Mouse (Mus musculus) testis, postnatal 14 days (tissue): ENCODE measurements around the gene Pde3a.
A peak's percentile ranks its signal among the peaks of the same experiment; 100 is the strongest.

Experiments
- DNase-seq: peaks from one replicate; pipeline ENCODE4 v3.0.0; 2021; ENCODE audit warnings: low spot score

Pde3a gene

DNA sequence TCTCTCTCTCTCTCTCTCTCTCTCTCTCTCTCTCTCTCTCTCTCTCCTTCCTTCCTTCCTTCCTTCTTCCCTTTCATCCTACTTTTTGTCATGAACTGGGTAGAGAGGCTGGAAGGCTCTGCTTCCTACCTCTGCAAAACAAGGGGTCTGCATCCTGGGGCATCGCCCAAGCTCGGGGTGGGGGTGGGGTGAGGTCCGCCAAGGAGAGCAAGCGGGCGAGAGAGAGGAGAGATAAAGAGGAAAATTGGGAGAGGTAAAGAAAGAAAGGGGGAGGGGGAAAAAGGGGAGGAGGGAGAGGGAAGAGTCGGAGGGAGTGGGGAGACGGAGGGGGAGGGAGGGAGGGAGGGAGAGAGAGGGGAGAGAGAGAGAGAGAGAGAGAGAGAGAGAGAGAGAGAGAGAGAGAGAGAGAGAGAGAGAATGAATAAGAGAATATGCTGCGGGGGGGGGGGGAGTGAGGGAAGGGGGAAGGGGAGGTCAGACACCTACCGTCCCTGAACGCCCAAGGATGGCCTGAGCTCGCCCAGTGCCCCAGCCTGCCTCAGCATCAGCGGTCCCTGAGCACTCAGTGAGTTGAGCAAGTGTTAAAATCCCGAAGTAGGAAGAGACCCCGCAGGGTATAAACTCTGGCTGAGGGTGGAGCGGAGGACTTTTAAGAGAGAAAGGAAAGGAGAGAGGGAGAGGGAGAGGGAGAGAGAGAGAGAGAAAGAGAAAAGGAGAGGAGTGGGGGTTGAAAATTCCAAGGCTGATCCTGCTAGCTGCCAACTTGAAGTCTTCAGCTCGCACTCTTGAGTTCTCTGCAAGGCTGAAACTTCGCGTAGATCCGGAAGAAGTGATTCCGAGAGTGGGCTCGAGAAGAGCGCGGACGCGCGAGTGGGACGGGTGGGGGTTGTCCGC, at the start of gene Pde3a:
Pde3a (plus strand) TSS at position 579 of the 894 bp plus-strand sequence.
- no peak for DNase-seq

DNA sequence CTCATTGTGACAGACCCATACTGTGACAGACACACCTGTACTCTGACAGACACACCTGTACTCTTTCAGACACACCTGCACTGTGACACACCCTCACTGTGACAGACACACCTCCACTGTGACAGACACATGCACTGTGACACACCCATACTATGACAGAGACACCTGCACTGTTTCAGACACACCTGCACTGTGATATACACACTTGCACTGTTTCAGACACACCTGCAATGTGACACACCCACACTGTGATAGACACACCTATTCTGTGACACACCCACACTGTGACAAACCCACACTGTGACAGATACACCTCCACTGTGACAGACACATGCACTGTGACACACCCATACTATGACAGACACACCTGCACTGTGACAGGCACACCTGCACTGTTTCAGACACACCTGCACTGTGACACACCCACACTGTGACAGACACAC, 48.9 kb upstream of the Pde3a start:
- DNase-seq = no peak

DNA sequence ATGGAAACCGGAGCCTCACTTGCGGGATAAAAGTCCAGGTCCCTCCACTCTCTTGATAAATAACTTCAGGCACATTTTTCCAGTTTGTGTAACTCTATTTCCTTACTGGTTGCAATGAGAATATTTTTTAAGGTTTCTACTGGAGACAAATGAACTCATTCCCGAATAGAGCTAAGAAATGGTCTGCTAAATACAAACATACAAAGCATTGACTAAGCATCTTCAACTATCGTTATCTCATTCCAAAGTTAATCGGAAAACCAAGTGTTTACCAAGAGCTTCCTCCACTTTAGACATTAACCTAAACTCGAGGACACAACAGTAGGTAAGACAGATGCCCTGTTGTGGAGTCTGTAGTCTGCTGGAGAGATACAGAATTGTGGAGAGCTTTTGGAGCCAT, 41.5 kb upstream of the Pde3a start:
- no peak for DNase-seq

DNA sequence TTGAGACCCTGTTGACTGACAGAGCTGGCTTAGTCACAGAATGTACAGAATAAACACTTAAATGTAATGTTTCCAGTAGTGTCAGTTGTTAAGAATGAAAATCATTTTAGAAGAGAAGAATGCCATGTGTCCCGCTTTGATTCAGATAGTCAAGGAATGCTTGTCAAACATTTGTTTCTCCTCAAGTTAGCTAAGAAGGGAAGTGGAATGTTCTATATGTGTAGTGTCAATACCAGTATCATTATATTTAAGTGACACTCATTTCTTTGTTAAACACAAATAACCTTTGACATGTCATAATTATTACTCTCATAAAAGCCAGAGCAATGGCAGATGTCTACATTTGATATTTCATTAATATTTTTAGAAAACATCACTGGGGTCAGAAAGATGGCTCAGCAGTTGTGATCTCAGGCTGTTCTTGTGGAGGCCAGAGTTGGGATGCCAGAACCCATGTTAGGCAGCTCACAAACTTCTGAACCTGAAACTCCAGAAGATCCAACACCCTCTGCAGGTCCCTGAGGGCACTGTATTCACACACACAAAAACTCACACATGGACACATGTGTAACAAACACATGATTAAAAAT, 40.7 kb upstream of the Pde3a start:
- DNase-seq = no peak

DNA sequence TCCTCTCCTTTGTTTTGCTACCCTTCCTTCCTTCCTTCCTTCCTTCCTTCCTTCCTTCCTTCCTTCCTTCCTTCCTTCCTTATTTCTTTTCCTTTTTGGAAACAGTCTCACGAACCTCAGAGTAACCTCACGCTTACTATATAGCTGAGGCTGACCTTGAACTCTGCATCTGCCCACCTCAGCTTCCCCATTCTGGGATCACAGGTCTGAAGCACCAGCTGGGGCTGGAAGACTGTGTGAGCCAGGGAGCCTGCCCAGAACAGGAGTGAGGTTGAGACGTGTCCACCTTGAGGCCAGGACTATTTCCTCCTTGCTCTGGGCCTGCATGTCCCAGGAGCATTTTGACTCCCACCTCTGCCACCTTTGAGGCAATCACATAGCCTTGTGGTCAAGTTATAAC, 39.0 kb upstream of the Pde3a start:
- DNase-seq = no peak

DNA sequence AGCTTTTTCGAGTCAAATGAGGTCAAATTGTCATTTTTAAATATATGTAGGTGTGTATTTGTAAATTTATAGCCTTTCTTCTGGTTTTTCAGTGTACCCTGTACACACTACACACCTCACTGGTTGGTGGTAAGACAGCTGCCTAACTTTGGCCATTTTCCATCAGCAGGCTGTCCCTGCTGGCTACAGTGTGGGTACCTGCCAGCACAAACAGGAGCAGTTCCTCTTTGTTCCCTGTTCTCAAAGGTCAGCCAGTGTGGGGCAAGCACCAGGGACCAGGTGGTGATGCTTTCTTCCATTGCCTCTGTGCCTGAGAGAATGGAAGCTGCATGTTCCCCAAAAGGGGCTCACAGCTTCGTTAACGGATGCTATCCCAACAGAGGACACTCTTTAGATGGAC, 28.0 kb upstream of the Pde3a start:
- DNase-seq = no peak

DNA sequence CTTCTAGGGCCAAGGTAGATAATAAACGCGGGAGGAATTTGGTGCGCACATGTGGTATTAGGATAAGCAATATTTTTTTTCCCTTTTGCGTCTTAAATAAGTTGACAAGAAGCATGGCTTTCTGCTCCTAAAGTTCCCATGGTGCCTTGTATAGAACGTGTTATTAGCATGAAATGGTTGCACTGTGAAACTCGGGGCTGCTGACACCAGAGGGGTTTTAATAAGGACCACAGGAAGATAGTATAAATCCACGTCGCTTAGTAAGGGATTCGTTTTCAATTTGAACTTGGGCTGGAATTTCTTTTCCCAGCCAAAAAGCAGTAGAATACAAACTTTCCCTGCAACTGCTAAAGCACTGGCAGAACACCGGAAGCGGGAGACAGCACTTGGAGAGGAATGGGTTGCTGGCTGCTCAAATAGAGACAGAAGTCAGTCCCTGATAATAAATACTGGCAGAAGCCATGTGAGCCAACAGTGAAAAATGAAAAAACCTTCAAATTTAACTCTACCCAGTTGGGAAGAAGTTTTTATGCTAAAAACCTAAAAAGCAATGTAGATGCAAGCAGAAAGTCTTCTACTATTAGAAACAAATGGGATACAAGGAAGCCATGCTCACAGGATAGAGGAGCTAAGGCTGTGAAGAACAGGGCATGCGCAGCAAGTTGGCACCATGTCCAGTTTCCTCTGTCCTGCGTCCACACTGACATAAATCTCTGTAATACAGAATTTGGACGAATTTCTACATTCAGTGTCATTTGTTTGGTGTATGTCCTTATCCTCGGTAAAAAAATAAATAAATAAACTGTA, 22.0 kb upstream of the Pde3a start:
- DNase-seq = no peak

DNA sequence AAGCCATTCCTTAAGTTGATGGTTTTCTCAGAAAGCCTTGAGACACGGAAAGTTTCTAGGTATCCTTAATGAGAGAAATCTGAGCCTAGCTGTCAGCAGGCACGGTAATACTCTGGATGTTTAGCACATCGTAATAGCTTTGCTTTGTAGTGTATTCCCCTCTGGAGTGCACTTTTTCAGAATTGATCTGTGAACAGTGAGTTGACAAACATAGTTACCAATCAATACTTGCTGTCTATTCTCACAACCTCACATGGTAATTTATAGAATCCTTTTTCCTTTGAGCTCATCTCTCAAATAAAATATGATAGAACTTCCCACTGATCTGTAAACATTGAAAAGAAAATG, 21.4 kb upstream of the Pde3a start:
- no peak for DNase-seq

DNA sequence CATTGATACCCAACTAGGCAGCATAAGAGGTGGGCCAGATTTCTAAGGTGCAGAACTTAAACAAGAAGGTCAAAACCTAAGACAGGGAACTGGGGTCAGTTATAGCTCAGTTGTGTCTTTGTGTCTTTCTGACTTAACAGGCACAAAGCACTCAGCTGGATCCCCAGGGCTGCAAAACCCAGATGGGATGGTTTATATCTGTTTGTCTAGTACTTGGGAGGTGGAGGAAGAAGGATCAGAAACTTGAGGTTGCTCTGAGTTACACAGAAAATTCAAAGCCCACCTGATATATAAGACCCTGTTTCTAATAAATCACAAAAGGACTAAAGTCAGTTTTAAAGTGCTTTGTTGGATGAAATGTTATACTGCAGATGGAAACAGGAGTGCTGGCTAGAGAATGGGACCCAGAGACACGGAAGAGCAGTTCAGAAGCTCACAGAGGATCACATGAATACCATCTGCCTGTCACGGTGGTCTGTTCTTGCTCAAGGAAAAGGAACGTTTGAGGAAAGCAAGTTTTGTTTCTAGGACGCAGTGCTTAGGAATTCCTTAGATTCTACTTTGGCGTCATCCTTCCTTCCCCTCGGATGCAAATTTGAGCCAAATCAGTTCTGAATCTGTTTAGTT, 16.2 kb upstream of the Pde3a start:
- DNase-seq = no peak

DNA sequence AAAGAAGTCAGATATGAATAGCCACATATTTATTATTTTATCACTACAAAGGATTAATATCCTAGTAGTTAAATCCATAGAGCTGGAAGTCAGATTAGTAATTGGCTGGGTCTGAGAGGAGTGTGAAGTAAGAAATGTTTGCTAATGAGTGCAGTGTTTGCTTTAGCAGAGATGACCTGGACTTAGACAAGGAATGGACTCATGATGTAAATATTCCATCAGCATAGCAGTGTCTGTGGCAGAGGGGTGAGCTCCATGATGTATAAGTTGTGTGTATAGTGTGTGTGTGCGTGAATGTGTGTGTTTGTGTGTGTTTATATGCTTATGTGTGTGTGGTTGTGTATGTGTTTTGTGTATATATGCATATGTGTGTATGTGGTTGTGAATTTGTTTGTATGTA, 7.3 kb upstream of the Pde3a start:
- DNase-seq = no peak

DNA sequence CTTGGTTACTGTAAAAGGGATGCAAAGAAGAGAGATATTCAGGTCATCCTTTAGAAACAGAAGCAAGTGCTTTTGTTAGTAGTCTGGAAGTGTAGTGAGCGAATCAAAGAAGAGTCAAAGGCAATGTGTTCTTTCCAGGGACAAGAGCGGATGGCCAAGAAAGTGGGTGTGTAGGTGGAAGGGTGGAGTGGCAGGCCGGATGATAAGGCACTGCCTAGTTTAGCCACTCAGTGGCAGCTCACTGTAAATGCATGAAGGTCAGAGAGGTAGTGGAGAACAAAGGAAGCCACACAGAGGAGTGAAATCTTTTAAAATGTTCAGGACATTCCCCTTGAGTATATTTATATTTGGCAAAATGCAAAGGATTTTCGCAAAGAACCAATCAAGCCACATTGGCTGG, 4.0 kb upstream of the Pde3a start:
- no peak for DNase-seq

DNA sequence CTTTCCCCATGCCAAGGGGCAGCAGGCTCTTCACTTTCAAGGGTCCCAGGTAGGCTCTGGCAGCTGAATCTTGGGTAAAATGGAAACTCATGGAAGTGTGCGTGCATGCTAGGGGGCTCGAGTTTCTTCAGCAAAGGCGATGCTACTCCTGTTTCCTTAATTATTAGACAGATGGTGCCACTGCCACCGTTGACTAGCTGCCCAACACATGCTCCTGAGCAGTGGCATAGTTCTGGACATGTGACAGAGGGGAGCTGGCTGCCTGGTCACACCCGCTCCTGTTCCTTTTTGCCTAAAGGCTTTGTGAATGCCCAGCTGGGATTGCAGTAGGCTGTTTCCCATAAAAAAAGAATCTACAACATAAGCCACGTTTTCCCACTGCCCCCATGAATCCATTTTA, 2.7 kb upstream of the Pde3a start:
- DNase-seq = no peak

DNA sequence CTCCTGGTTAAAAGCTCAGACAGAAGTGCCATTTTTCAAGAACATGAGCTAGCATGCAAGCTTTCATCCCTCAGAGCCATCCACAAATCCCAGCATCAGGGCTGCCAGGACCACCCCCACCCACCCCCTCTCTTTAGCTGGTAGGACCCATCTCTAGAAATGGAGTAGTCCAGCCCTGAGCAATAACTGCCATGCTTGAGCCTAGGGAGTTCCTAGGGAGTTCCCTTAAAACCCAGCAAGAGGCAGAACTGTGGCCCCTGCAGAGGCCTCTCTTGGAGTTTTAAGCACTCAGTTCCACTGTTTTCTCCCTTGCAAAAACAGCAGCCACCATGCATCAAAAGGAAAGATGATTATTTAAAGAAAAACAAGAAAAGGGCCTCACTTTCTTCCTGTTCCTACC, 988 bp upstream of the Pde3a start:
- DNase-seq = no peak

DNA sequence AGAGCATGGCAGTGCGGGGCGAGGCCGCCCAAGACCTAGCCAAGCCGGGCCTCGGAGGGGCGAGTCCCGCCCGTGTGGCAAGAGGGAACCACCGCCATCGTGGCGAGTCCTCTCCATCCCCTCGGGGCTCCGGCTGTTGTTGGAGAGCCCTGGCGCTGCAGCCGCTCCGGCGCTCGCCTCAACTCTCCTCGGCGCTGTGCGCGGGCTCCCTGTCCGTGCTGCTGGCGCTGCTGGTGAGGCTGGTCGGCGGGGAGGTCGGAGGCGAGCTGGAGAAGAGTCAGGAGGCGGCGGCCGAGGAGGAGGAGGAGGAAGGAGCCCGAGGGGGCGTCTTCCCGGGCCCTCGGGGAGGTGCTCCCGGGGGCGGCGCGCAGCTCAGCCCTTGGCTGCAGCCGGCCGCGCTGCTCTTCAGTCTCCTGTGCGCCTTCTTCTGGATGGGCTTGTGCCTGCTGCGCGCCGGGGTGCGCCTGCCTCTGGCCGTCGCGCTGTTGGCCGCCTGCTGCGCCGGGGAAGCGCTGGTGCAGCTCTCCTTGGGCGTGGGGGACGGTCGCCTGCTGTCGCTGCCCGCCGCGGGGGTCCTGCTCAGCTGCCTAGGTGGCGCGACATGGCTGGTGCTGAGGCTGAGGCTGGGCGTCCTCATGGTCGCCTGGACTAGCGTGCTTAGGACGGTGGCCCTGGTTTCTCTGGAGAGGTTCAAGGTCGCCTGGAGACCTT, 671 bp downstream of the Pde3a start:
- peak; percentile 66 for DNase-seq

DNA sequence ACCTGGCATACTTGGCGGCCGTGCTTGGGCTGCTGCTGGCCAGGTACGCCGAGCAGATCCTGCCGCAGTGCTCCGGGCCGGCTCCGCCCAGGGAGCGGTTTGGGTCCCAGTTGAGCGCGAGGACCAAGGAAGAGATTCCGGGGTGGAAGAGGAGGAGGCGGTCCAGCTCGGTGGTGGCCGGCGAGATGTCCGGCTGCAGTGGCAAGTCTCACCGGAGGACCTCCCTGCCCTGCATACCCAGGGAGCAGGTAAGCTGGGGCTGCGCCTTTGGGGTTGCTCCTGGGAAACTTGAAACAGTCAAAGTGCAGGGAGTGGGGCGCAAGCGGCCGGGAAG, 1.2 kb downstream of the Pde3a start:
- peak; percentile 6 for DNase-seq

DNA sequence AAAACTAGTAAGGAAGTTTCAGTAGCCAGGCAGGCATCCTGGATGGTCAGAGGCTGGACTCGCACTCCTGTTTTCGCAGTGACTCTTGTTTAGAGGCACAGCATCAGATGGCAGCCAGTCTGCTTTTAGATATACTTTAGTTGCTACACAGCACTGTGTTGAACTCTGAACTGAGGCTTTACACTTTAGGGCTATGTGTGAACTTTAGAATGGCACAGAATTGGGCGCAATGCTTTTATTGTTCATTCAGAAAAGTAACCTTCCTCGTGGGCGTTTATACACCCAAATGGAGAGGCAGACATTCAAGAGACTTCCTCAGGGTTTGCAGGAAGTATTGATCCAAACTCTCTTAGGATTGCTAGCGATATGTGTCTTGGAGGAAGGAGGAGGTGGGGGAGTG, 1.9 kb downstream of the Pde3a start:
- no peak for DNase-seq

DNA sequence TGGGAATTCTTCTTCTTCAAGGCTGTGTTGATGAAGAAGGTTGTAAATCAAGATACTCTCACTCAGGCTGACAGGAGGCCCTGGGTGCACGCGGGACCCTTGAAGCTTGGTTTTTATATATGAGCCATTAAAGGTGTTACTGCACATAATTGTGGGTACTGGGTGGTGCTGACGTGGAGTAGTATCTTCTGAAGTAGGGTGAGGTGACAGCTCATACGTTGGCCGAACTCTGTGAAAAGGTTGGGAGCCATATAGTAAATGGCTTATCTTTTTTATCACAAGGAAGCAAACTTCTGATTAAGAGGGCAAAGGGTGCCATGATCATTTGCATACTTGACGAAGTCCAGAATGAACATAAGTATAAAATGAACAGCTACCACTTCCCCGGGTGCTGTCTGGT, 3.5 kb downstream of the Pde3a start:
- DNase-seq = no peak

DNA sequence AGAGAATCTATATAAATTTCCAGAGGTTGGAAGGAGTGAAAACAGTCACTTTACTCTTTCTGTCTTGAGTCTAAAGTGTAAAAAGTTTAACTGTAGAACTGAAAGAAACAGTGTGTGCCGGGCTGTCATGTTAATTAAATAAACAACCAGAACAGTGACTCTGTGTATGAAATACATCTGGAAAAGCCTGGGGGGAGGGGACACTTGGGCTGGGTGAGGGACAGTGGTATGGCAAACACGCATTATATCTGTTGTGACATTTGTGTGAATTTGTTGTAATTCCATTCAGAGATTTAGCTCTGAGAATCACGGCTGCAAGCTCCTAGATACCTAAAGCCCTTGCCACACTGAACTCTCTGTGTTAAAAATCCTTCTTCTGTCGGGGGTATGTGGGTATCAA, 5.9 kb downstream of the Pde3a start:
- no peak for DNase-seq

DNA sequence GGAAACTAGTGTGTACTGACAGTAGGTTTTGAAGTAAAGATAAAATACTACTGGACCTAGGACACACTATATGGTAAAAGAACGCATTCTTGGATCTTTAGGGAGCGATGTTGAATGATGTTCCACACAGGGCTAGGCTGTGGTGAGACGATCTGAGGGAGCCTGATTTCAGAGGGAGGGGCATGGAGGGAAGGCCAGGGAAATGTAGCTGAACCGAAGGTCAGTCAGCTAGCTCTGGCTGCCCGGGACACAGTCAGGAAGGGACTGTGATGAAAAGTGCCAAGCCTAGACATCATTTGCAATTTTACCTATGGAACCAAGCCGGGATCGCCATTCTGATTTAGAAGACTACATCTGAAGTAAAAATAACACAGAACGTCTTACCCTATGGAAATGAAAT, 7.8 kb downstream of the Pde3a start:
- no peak for DNase-seq

DNA sequence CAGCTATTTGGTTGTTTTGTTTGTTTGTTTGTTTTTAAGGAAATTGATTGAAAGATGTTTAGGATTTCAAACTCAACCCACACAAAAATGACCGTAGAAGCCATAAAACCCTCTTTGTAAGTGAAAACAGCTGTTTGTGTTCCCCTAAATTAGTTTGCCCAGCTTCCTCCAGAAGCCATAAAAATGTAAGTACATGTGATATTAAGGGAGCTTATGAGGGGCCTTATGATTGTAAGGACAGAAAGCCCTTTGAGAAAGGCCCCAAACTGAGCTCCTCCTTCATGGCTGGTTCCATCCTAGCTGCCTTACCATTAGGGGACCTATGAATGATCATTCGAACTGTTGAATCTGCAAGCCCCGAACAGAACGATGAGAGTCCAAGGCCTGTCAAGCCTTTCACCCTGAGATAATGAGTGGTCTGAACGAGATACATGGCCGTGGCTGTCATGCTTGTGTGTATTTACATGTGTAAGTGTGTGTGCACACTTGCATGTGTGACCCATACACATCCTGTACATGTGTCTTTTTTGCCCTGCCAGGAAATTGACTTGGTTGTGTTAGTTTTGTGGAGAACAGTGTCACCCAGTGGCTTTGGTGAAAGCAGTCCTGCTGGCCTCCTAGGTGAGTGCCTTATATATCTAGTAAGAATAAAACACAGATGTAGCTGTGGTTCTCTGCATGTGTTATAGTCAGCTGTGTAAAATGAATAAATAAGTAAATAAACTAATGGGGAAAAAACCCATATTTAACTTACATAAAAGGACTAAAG, 8.5 kb downstream of the Pde3a start:
- DNase-seq = no peak

DNA sequence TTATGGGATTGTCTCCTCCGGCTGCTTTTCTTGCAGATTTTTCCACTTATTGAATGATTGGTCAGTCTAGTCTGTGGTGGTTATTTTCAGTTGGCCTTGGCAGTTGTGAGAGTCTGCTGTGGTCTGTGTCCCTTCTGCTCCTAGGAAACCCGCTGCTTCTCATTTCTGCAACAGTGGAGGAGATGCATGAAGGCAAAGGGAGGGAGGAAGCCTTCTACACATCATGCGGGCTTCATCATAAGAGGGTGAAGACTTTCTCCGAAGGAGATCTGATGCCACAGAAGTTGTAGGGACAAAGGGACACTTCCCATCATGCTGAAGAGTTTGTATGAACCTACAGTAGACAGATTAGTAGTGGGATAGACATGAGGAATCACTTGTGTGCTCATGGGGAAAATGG, 16.2 kb downstream of the Pde3a start:
- no peak for DNase-seq
